Mouse (Mus musculus): ENCODE measurements around the gene Cmtm8.

DNA sequence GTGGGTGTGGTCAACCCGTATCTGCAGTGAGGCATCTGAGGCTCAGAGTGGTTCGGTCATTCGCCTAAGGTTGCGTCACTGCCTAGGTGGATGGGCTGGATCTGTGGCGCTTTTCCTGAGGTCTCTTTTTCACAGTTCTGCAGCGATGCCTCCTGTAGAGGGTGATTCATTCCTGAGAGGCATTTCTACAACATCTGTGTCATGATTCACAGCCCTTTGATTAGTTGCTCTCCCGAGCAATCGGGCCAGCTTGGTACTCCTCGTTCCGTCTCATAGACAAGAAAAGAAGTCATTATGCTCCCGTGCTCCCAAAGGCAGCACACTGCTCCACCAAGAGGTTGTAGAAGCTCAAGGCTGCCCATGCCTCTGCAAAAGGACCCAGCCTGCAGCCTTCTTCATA lies 11.4 kb upstream of the Cmtm8 start:
- TF ChIP-seq CTCF (IDR thresholded peaks at IDR 0.05; ENCODE audit: control insufficient read depth, insufficient read depth, insufficient read length) (no peak), FOSL1 (IDR thresholded peaks at IDR 0.05; ENCODE audit: insufficient read depth, low read length, poor library complexity, severe bottlenecking) (no peak), MAX (IDR thresholded peaks at IDR 0.05) (no peak)
